Mouse (Mus musculus) cortical plate, adult 2 months (tissue): ENCODE data around the gene Fam117b. TPM values are rescaled to one million over a fixed set of nuclear protein-coding genes. Genes with fewer than 3 reads are reported as not detected.
A peak's percentile ranks its signal among the peaks of the same experiment; 100 is the strongest.

Source experiments
- H3K27ac ChIP-seq: fragments of 200-500 bp; 2 replicates; pipeline ENCODE4 v1.5.1; 2012; ENCODE audit warnings: low read length, control low read depth, inconsistent platforms; ENCODE audit not compliant: insufficient read depth
- H3K4me1 ChIP-seq: fragments of 200-500 bp; 2 replicates; pipeline ENCODE4 v1.6.1; 2011; ENCODE audit warnings: low read length; ENCODE audit not compliant: control insufficient read depth, insufficient read depth
- H3K4me3 ChIP-seq: fragments of 200-500 bp; 2 replicates; pipeline ENCODE4 v1.5.1; 2011; ENCODE audit warnings: mild to moderate bottlenecking, low read length, control low read depth; ENCODE audit not compliant: insufficient read depth
- CTCF ChIP-seq: fragments of 200-500 bp; IDR thresholded peaks from 2 replicates; pipeline ENCODE4 v1.5.1; 2011; ENCODE audit warnings: mild to moderate bottlenecking, control low read depth, low read length; ENCODE audit not compliant: insufficient read depth; ENCODE audit errors: extremely low read depth
- POLR2A ChIP-seq: fragments of 200-500 bp; IDR thresholded peaks from 2 replicates; pipeline ENCODE4 v1.6.1; 2011; ENCODE audit warnings: mild to moderate bottlenecking, low read length, control low read depth; ENCODE audit not compliant: insufficient read depth; ENCODE audit errors: extremely low read depth
- polyA plus RNA-seq: library from polyadenylated mRNA; depleted of rRNA; stranded (reverse); fragments of >200 nt; gene quantifications from 2 replicates; pipeline ENCODE4 v1.2.3, GENCODE M21; 2012

Gene Fam117b
- polyA plus RNA-seq, 1 experiment = 26.2 TPM

- Histone ChIP-seq H3K4me3 (no peak overlapping the region), H3K27ac (no peak overlapping the region), H3K4me1 (no peaks in the 10 kb centered on the region)
- no peak for TF ChIP-seq POLR2A
- no peak for TF ChIP-seq CTCF
These were observed 5.1 kb upstream of the Fam117b start for GRCm38 (mm10) chr1:59907700-59908099.

DNA sequence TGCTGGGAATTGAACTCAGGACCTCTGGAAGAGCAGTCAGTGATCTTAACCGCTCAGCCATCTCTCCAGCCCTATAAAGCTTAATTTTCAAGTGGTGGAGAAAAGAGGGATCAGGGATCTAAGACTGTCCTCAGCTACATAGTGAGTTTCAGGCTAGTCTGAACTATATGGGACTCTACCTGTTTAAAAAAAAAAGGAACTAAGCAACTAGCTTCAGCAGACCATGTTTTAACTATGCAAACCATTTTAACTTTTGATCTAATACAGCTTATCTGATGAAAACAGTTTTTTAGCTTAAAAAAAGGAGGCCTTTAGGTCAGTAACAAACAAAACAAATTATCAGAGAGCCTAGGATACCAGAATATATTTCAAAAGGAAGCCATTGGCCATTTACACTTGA lies 1.9 kb upstream of the Fam117b start:
- Histone ChIP-seq H3K4me1 (peaks cover 6% of the 10 kb centered on the region; the same call in 1 of the 2 replicates), H3K4me3 (no peak overlapping the region), H3K27ac (no peak overlapping the region)
- no peak for TF ChIP-seq POLR2A
- TF ChIP-seq CTCF = no peak

- peak overlapping the region; percentile 99 for H3K27ac ChIP-seq
- peaks cover 7% of the 10 kb centered on the region; the same call in 1 of the 2 replicates for H3K4me1 ChIP-seq
- peak overlapping the region; percentile 97 for H3K4me3 ChIP-seq
- TF ChIP-seq POLR2A = 0 out of 2 replicates have a peak, but pooled peaks have one; percentile 29
- no peak for TF ChIP-seq CTCF
These were observed 526 bp downstream of the Fam117b start for GRCm38 (mm10) chr1:59913195-59913868.

DNA sequence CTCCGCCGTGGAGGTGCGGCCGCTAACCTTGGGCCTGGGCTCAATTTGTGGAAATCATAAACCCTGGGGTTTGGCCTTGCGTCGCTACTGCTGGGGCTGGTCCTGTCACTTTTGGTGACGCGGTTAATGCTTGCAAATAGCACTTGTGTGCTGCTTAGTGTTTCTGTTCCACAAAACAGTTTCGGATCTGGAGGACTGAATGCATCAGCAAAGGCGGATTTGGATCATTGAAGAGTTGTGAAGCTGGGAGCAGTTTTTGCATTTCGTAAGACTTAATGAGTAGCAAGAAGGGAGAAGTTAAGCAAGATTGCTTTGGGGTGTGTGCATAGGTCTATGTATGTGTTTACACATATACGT lies 1.0 kb downstream of the Fam117b start:
- no peak overlapping the region for H3K27ac ChIP-seq
- H3K4me1 ChIP-seq = peaks cover 7% of the 10 kb centered on the region; the same call in 1 of the 2 replicates
- 0 out of 2 replicates have a peak, but pooled peaks have one; percentile 10 for TF ChIP-seq POLR2A
- no peak for TF ChIP-seq CTCF
- H3K4me3 ChIP-seq = peak overlapping the region; percentile 97

GRCm38 (mm10) chr1:59914799-59915198 lies 2.0 kb downstream of the Fam117b start:
- no peak for TF ChIP-seq CTCF
- TF ChIP-seq POLR2A = no peak
- no peak overlapping the region for H3K27ac ChIP-seq
- peak overlapping the region; percentile 97; the same call in 1 of the 2 replicates for H3K4me3 ChIP-seq
- H3K4me1 ChIP-seq = peaks cover 7% of the 10 kb centered on the region; the same call in 1 of the 2 replicates

- Histone ChIP-seq H3K27ac (no peak overlapping the region), H3K4me3 (no peak overlapping the region), H3K4me1 (peaks cover 7% of the 10 kb centered on the region; the same call in 1 of the 2 replicates)
- no peak for TF ChIP-seq CTCF
- TF ChIP-seq POLR2A = no peak
These were observed 3.2 kb downstream of the Fam117b start for GRCm38 (mm10) chr1:59915843-59916610.

GRCm38 (mm10) chr1:59917401-59917800 lies 4.6 kb downstream of the Fam117b start:
- H3K4me3 ChIP-seq = no peak overlapping the region
- peaks cover 7% of the 10 kb centered on the region; the same call in 1 of the 2 replicates for H3K4me1 ChIP-seq
- H3K27ac ChIP-seq = no peak overlapping the region
- no peak for TF ChIP-seq POLR2A
- TF ChIP-seq CTCF = no peak

DNA sequence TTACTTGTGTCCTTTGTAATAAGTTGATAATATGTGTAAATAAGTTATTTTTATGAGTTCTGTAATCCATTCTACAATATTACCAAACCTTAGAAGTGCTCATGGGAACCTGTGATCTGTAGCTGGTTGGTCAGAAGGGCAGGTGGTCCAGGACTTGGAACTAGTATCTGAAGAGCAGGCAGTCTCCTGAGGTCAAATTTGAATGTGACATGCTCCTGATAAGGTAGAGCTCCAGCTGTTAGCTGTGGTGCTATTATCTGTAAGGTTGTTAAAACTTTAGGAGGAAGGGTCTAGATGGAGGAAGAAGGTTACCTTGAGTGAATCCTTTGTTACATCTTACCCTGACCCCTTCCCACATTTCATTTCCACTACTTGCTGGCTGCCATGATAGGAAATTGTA lies 5.3 kb downstream of the Fam117b start:
- H3K4me3 ChIP-seq = no peak overlapping the region

DNA sequence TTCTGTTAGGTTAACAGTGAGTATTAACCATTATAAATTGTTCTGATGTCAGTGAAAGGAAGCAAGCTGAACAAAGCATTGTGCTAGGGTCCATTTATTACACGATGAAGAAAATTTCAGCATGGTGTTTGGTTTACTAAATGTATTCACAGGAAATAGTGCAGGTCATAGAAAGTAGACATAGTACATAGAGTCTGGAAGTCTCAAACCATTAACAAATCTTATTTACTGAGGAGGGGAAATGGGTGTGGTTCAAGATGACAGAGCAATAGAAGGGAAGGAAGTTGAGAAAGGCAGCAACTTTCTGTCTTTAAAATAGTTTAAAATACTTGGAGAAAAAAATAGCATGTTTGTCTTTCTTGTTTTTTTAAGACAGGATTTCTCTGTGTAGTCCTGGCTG lies 10.4 kb downstream of the Fam117b start:
- TF ChIP-seq CTCF = no peak
- TF ChIP-seq POLR2A = no peak
- H3K4me1 ChIP-seq = peaks cover 4% of the 10 kb centered on the region; the same call in 1 of the 2 replicates
- no peak overlapping the region for H3K27ac ChIP-seq
- H3K4me3 ChIP-seq = no peak overlapping the region

More for the DNA sequence above, 5.3 kb downstream of the Fam117b start:
- peaks cover 7% of the 10 kb centered on the region; the same call in 1 of the 2 replicates for H3K4me1 ChIP-seq
- H3K27ac ChIP-seq = no peak overlapping the region
- TF ChIP-seq CTCF = no peak

DNA sequence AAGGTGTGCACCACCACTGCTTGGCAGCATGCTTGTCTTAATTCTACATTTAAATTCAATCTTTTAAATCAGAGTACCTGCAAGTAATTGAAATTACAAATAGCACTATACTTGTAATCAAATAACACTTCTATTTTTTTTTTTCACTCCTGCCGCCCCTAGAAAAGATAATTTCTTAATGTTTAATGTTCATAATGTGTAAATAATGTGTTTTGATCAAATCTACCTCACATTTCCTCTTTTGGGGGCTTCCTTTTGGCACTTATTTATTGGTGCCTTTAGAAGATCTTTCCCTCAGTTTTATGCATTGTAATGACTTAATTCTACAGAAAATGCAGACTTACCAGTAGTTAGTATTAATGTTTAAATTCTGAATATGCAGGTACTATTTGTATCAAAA lies 10.9 kb downstream of the Fam117b start:
- peaks cover 4% of the 10 kb centered on the region; the same call in 1 of the 2 replicates for H3K4me1 ChIP-seq
- no peak overlapping the region for H3K27ac ChIP-seq
- TF ChIP-seq CTCF = no peak
- no peak for TF ChIP-seq POLR2A
- no peak overlapping the region for H3K4me3 ChIP-seq
